Comparison of ENCODE assay signal across 8 mouse cellular contexts in genomic region chr10:99204553-99204952, GRCm38 (mm10). TPM values are rescaled to one million over a fixed set of nuclear protein-coding genes. Genes with fewer than 3 reads are reported as not detected.
DNase-seq lines count a peak whose midpoint lies in the region; ATAC-seq lines count a peak whose summit lies in the region.

No protein-coding gene starts in this region.

- no peaks in the 10 kb centered on the region for H3K27me3 ChIP-seq in heart, embryonic 16.5 days (ENCODE audit: control insufficient read depth, insufficient read depth, low read length)
- H3K27me3 ChIP-seq in limb, embryonic 10.5 days (ENCODE audit: low read depth, poor library complexity, severe bottlenecking) = no peaks in the 10 kb centered on the region
- no peaks in the 10 kb centered on the region for H3K27me3 ChIP-seq in midbrain, embryonic 12.5 days

- DNase-seq in adrenal gland, postnatal 14 days = peak; percentile 75
- DNase-seq in limb, embryonic 10.5 days (ENCODE audit: low spot score) = no peak
- peak; percentile 56 for DNase-seq in testis, postnatal 10 days (ENCODE audit: low spot score)
- no peak for DNase-seq in urinary bladder, postnatal 14 days (ENCODE audit: low spot score)
- no peak for DNase-seq in cerebellum, postnatal 36 days

- H3K27ac ChIP-seq in heart, embryonic 16.5 days (ENCODE audit: low read length) = peak overlapping the region; percentile 85
- peak overlapping the region; percentile 73 for H3K27ac ChIP-seq in limb, embryonic 10.5 days
- peak overlapping the region; percentile 67; the same call in 1 of the 2 replicates for H3K27ac ChIP-seq in midbrain, embryonic 12.5 days (replicated peaks)

- H3K36me3 ChIP-seq in heart, embryonic 16.5 days (ENCODE audit: control insufficient read depth, insufficient read depth) = no peaks in the 10 kb centered on the region
- 0 out of 2 replicates have a peak, but pooled peaks cover 2% of the 10 kb centered on the region for H3K36me3 ChIP-seq in limb, embryonic 10.5 days
- H3K36me3 ChIP-seq in midbrain, embryonic 12.5 days = no peaks in the 10 kb centered on the region

- H3K9ac ChIP-seq in heart, embryonic 16.5 days (ENCODE audit: low read length) = peak overlapping the region; percentile 72
- no peak overlapping the region for H3K9ac ChIP-seq in midbrain, embryonic 12.5 days (replicated peaks)

- H3K4me2 ChIP-seq in heart, embryonic 16.5 days (ENCODE audit: low read depth, low read length) = peak overlapping the region; percentile 65
- H3K4me2 ChIP-seq in midbrain, embryonic 12.5 days (replicated peaks) = peak overlapping the region; percentile 54

- H3K4me1 ChIP-seq in heart, embryonic 16.5 days (ENCODE audit: control insufficient read depth, insufficient read depth, low read length) = peaks cover 13% of the 10 kb centered on the region
- peaks cover 66% of the 10 kb centered on the region for H3K4me1 ChIP-seq in limb, embryonic 10.5 days
- peaks cover 24% of the 10 kb centered on the region for H3K4me1 ChIP-seq in midbrain, embryonic 12.5 days

- peak overlapping the region; percentile 41 for H3K4me3 ChIP-seq in heart, embryonic 16.5 days (ENCODE audit: low read length)
- peak overlapping the region; percentile 43 for H3K4me3 ChIP-seq in limb, embryonic 10.5 days
- peak overlapping the region; percentile 31; the same call in 1 of the 2 replicates for H3K4me3 ChIP-seq in midbrain, embryonic 12.5 days

- H3K9me3 ChIP-seq in heart, embryonic 16.5 days (replicated peaks; ENCODE audit: control insufficient read depth, low read length) = no peaks in the 10 kb centered on the region
- H3K9me3 ChIP-seq in limb, embryonic 10.5 days (replicated peaks) = no peaks in the 10 kb centered on the region
- H3K9me3 ChIP-seq in midbrain, embryonic 12.5 days = no peaks in the 10 kb centered on the region

- peak; percentile 98 for ATAC-seq in CD4-positive, CD25-positive, alpha-beta regulatory T cell, adult 4 months
- no peak for ATAC-seq in heart, embryonic 16.5 days (replicated peaks; ENCODE audit: extremely low read depth, insufficient read depth, low FRiP score)
- 0 out of 2 replicates have a peak, but pooled peaks have one; percentile 16 for ATAC-seq in midbrain, embryonic 12.5 days (ENCODE audit: low FRiP score, low read depth)

- WGBS in heart, embryonic 16.5 days = 8% methylated on average over 11 of the region's 11 CpGs
- WGBS in limb, embryonic 10.5 days = 5% methylated on average over 11 of the region's 11 CpGs
- WGBS in midbrain, embryonic 12.5 days = 1% methylated on average over 11 of the region's 11 CpGs

RNA-seq across cellular contexts. Expression of gene Dusp6, which starts 58.5 kb away (rescaled TPM):
- polyA plus RNA-seq in CD4-positive, CD25-positive, alpha-beta regulatory T cell, adult 4 months (2017; shearing (Covaris generic)) = 10 to 100 TPM; 23.4 to 38.0 TPM
- 112 and 113 TPM in 2 replicates for total RNA-seq in adrenal gland, postnatal 14 days (2021)
- polyA plus RNA-seq in heart, embryonic 16.5 days (2015; fragmentation: Nextera tagmentation; extraction: Ambion mirVana) = 39.4 and 40.7 TPM in 2 replicates
- 206 and 223 TPM in 2 replicates for polyA plus RNA-seq in limb, embryonic 10.5 days (2016; fragmentation: Nextera tagmentation; extraction: Ambion mirVana)
- 23.9 and 24.3 TPM in 2 replicates for polyA plus RNA-seq in midbrain, embryonic 12.5 days (2016; fragmentation: Nextera tagmentation; extraction: Ambion mirVana)

Comparison
In these comparisons a context has a peak if more than half of its experiments do, and no peak if none do; other contexts are left out.
1. DNase-seq: peak in adrenal gland, postnatal 14 days (single experiment) and testis, postnatal 10 days (single experiment); none in limb, embryonic 10.5 days (single experiment), urinary bladder, postnatal 14 days (single experiment) and cerebellum, postnatal 36 days (0 of 2).
2. Peak in every context shown above with its lines, with median percentiles within 50 percentile points of each other: H3K27ac ChIP-seq and H3K4me3 ChIP-seq.